Mouse (Mus musculus): Measurements from ENCODE around the gene Rims4. TPM values are rescaled to one million over a fixed set of nuclear protein-coding genes. Genes with fewer than 3 reads are reported as not detected.

The Rims4 gene
- polyA plus RNA-seq, 1 experiment from 2014 or later = 0.22 TPM

DNA sequence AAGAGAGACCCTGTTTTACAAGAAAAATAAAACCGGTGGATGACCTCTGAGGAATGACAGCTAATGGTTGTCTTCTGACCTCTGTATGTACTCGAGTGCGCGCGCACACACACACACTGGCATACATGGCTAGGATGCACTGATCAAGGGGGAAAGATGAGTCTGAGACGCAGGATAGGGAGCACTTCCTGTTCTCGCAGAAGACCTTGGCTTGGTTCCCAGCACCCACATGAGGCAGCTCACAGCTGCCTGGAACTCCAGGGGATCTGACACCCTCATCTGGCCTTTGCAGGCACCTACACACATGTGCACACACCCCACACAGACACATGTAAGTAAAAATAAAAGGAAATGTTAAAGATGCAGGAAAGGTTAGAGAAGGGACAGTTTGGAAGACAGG is 21.5 kb downstream of the Rims4 start:
- WGBS = 83% methylated on average over 7 of the region's 7 CpGs
- no peaks in the 10 kb centered on the region for H3K9me3 ChIP-seq (ENCODE audit: control insufficient read depth, low read length)
- TF ChIP-seq CTCF (IDR thresholded peaks at IDR 0.05; ENCODE audit: low read depth) (no peak), EP300 (optimal IDR thresholded peaks at IDR 0.05) (no peak)
- no peak overlapping the region for H3K27ac ChIP-seq (replicated peaks)
- DNase-seq (ENCODE audit: low spot score) (no peak), ATAC-seq (ENCODE audit: low FRiP score, low TSS enrichment) (no peak)
- H3K36me3 ChIP-seq (ENCODE audit: control insufficient read depth, insufficient read depth, low read length) = no peaks in the 10 kb centered on the region
- no peak overlapping the region for H3K9ac ChIP-seq (ENCODE audit: low read length)
- no peaks in the 10 kb centered on the region for H3K4me1 ChIP-seq (replicated peaks; ENCODE audit: control insufficient read depth, insufficient read depth)
- no peak overlapping the region for H3K4me2 ChIP-seq (replicated peaks; ENCODE audit: low read depth)
- H3K27me3 ChIP-seq (ENCODE audit: control insufficient read depth, insufficient read depth, low read length) = no peaks in the 10 kb centered on the region
- H3K4me3 ChIP-seq (ENCODE audit: low read depth, low read length) = no peak overlapping the region

DNA sequence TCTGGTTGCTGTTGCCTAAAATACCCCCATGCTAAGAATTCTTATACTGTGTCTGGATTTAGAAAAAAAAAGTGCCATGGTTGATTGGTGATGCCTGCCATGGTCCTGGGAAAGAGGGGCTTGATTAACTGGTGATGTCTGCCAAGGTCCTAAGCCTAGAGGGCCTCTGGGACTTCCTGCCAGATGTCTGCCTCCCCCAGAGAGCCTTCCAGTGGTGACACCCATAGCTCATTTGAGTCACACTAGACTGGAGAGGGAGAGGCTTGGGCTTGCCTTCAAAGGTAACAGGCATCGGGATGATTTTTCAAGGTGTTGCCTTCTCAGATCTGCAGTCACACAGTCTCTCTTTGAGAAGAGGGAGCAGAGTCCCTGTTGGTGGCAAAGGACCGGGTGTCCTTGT is 23.3 kb downstream of the Rims4 start:
- Histone ChIP-seq H3K4me2 (replicated peaks; ENCODE audit: low read depth) (no peak overlapping the region), H3K36me3 (ENCODE audit: control insufficient read depth, insufficient read depth, low read length) (no peaks in the 10 kb centered on the region), H3K9me3 (ENCODE audit: control insufficient read depth, low read length) (no peaks in the 10 kb centered on the region), H3K27me3 (ENCODE audit: control insufficient read depth, insufficient read depth, low read length) (no peaks in the 10 kb centered on the region), H3K4me3 (ENCODE audit: low read depth, low read length) (no peak overlapping the region), H3K27ac (replicated peaks) (no peak overlapping the region), H3K4me1 (replicated peaks; ENCODE audit: control insufficient read depth, insufficient read depth) (no peaks in the 10 kb centered on the region), H3K9ac (ENCODE audit: low read length) (no peak overlapping the region)
- no peak for DNase-seq (ENCODE audit: low spot score)
- TF ChIP-seq CTCF (IDR thresholded peaks at IDR 0.05; ENCODE audit: low read depth) = no peak
- WGBS = 47% methylated on average over 2 of the region's 2 CpGs
- ATAC-seq (ENCODE audit: low FRiP score, low TSS enrichment) = no peak

DNA sequence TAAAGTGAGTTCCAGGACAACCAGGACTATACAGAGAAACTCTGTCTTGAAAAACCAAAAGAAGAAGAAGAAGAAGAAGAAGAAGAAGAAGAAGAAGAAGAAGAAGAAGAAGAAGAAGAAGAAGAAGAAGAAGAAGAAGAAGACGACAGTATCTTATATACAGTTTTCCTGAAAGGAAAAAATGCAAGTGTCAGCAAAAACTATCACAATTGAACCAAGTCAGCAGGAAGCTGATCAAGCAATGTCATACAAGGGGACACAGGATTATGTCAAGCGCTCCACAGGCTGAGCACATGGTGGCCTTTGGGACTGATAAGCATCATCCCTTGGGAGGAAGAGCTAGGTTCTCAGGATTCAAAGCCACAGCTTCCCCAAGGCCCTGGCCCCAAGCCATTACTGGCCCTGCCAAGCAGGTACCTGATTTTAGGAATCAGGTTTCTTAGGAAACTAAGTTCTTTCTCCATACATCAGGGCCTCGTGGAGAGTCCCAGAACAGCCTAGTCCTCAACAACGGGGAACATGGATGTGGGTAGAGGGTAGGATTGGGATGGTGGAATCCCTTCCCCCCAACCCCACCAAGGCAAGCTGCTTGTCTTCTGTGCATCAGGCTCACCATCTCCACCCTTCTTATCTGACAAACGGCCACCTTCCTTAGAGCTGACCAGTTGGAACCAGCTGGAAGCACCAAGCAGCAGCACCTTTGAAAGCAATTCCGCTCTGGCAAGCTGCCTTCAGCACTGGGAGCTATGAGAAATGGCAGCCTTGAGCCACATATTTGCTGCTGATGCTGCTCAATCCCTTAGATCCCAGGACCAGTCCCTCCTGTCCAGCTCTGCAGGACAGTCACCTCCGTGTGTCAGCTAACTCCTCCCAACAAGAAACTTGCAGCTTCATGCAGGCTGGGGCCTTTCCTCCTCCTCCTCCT is 24.8 kb downstream of the Rims4 start:
- H3K9me3 ChIP-seq (ENCODE audit: control insufficient read depth, low read length) = no peaks in the 10 kb centered on the region
- no peak for TF ChIP-seq EP300 (optimal IDR thresholded peaks at IDR 0.05)
- TF ChIP-seq CTCF (IDR thresholded peaks at IDR 0.05; ENCODE audit: low read depth) = no peak
- no peaks in the 10 kb centered on the region for H3K36me3 ChIP-seq (ENCODE audit: control insufficient read depth, insufficient read depth, low read length)
- H3K4me3 ChIP-seq (ENCODE audit: low read depth, low read length) = no peak overlapping the region
- DNase-seq (ENCODE audit: low spot score) = no peak
- 55% methylated on average over 7 of the region's 7 CpGs for WGBS
- no peaks in the 10 kb centered on the region for H3K27me3 ChIP-seq (ENCODE audit: control insufficient read depth, insufficient read depth, low read length)
- no peaks in the 10 kb centered on the region for H3K4me1 ChIP-seq (replicated peaks; ENCODE audit: control insufficient read depth, insufficient read depth)
- H3K27ac ChIP-seq (replicated peaks) = no peak overlapping the region
- ATAC-seq (ENCODE audit: low FRiP score, low TSS enrichment) = no peak
- H3K4me2 ChIP-seq (replicated peaks; ENCODE audit: low read depth) = no peak overlapping the region
- H3K9ac ChIP-seq (ENCODE audit: low read length) = no peak overlapping the region

DNA sequence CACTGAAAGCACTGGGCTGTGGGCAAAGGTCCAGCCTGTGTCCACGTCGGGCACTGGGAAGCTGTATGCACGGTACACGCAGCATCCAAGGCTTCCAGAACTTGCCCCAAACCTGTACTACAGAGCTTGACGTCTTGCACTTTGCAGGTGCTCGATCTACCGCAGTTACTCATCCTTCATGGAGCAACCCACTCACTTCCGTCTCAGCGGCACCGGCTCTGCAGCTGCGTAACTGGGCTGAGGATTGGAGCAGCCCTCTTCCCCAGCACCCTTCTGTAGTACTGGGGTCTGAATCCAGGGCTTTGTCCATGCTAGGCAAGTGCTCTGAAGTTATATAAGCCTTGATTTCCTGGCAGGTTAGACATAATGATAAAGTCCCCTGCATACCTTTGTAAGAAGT is 27.2 kb downstream of the Rims4 start:
- 89% methylated on average over 11 of the region's 11 CpGs for WGBS
- Histone ChIP-seq H3K4me3 (ENCODE audit: low read depth, low read length) (no peak overlapping the region), H3K9ac (ENCODE audit: low read length) (no peak overlapping the region), H3K27me3 (ENCODE audit: control insufficient read depth, insufficient read depth, low read length) (no peaks in the 10 kb centered on the region), H3K4me2 (replicated peaks; ENCODE audit: low read depth) (no peak overlapping the region), H3K27ac (replicated peaks) (no peak overlapping the region), H3K9me3 (ENCODE audit: control insufficient read depth, low read length) (no peaks in the 10 kb centered on the region), H3K36me3 (ENCODE audit: control insufficient read depth, insufficient read depth, low read length) (no peaks in the 10 kb centered on the region), H3K4me1 (replicated peaks; ENCODE audit: control insufficient read depth, insufficient read depth) (no peaks in the 10 kb centered on the region)
- no peak for ATAC-seq (ENCODE audit: low FRiP score, low TSS enrichment)
- DNase-seq (ENCODE audit: low spot score) = no peak
- TF ChIP-seq EP300 (optimal IDR thresholded peaks at IDR 0.05) (no peak), CTCF (IDR thresholded peaks at IDR 0.05; ENCODE audit: low read depth) (no peak)

DNA sequence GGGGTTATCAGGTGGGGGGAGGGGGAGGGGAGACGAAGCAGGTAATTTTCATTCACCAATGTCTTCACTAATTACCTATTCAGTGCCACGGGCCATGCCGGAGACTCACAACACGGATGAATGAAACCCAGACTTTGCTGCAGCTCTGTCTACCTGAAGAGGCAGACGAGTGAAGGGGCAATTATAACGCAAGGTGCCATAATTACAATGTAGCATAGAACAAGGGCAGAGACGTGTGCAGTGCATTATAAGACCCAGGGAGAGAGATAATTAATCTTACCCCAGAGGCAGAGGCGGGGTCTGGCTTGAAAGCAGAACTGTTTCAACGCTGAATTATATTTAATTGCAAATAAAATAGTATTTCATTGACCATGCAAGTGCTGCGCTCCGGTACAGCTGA is 27.9 kb downstream of the Rims4 start:
- H3K4me3 ChIP-seq (ENCODE audit: low read depth, low read length) = no peak overlapping the region
- no peaks in the 10 kb centered on the region for H3K36me3 ChIP-seq (ENCODE audit: control insufficient read depth, insufficient read depth, low read length)
- no peak for TF ChIP-seq CTCF (IDR thresholded peaks at IDR 0.05; ENCODE audit: low read depth)
- no peak for TF ChIP-seq EP300 (optimal IDR thresholded peaks at IDR 0.05)
- no peaks in the 10 kb centered on the region for H3K27me3 ChIP-seq (ENCODE audit: control insufficient read depth, insufficient read depth, low read length)
- no peaks in the 10 kb centered on the region for H3K9me3 ChIP-seq (ENCODE audit: control insufficient read depth, low read length)
- 70% methylated on average over 11 of the region's 11 CpGs for WGBS
- no peak for ATAC-seq (ENCODE audit: low FRiP score, low TSS enrichment)
- no peaks in the 10 kb centered on the region for H3K4me1 ChIP-seq (replicated peaks; ENCODE audit: control insufficient read depth, insufficient read depth)
- H3K4me2 ChIP-seq (replicated peaks; ENCODE audit: low read depth) = no peak overlapping the region
- H3K9ac ChIP-seq (ENCODE audit: low read length) = no peak overlapping the region
- no peak overlapping the region for H3K27ac ChIP-seq (replicated peaks)
- no peak for DNase-seq (ENCODE audit: low spot score)

DNA sequence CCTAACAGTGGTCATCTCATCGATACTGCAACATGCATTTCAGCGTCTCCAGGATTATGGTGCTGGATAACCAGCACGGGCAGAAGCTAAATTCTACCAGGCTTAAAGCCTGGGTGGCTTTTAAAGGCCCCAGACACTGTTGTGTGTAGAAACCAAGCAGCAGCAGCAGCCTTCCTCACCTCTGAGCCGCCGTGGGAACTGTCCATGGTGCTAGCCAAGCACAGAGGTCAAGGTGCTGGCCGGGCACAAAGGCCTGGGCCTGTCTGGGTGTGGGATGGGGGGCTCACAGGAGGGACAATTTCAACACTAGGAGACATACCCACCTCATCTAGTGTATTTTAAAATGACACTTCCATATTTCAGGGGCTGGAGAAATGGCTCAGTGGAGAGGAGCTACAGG is 29.1 kb downstream of the Rims4 start:
- Histone ChIP-seq H3K27me3 (ENCODE audit: control insufficient read depth, insufficient read depth, low read length) (no peaks in the 10 kb centered on the region), H3K9ac (ENCODE audit: low read length) (no peak overlapping the region), H3K27ac (replicated peaks) (no peak overlapping the region), H3K4me2 (replicated peaks; ENCODE audit: low read depth) (no peak overlapping the region), H3K4me1 (replicated peaks; ENCODE audit: control insufficient read depth, insufficient read depth) (no peaks in the 10 kb centered on the region), H3K9me3 (ENCODE audit: control insufficient read depth, low read length) (no peaks in the 10 kb centered on the region), H3K4me3 (ENCODE audit: low read depth, low read length) (no peak overlapping the region), H3K36me3 (ENCODE audit: control insufficient read depth, insufficient read depth, low read length) (no peaks in the 10 kb centered on the region)
- DNase-seq (ENCODE audit: low spot score) (peak; percentile 34), ATAC-seq (ENCODE audit: low FRiP score, low TSS enrichment) (no peak)
- TF ChIP-seq EP300 (optimal IDR thresholded peaks at IDR 0.05) = no peak
- no peak for TF ChIP-seq CTCF (IDR thresholded peaks at IDR 0.05; ENCODE audit: low read depth)
- 27% methylated on average over 6 of the region's 6 CpGs for WGBS
